Comparison of ENCODE assay signal across 12 mouse cellular contexts in the genomic region with DNA sequence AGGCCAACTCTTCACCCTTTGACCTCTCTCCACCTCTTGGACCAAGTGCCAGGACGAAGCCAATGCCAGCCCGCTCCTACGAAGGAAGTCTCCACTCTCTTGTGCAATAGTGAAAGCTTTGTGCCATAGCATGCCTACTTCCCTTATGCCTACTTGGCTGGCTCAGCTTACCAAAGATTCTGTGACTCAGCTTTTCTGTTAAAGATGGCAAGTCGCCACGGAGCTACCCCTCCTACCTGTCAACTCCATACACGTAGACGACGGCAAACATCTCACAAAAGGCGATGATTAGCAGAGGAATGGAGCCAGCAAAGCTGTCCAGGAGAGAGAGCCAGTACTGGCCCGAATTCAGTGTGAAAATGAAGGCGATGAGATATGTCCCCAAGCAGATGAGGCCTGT. TPM values are rescaled to one million over a fixed set of nuclear protein-coding genes. Genes with fewer than 3 reads are reported as not detected.
DNase-seq lines count a peak whose midpoint lies in the region; ATAC-seq lines count a peak whose summit lies in the region.
"Had no signal": no experiment of that assay in that cellular context is flagged by ENCODE, and none has a peak within 500 bp of the region (broad histone marks: within the 10 kb centered on the region; RNA-seq: fewer than 3 reads in every experiment).

No protein-coding gene starts in this region.

- H3K4me1 ChIP-seq in liver, embryonic 12.5 days, result peaks cover 6% of the 10 kb centered on the region; the same call in 1 of the 2 replicates
- H3K4me1 ChIP-seq in hindbrain, embryonic 10.5 days (replicated peaks), result no peaks in the 10 kb centered on the region
- H3K4me1 ChIP-seq: heart, embryonic 15.5 days; limb, embryonic 10.5 days had no signal

- H3K9ac ChIP-seq in liver, embryonic 12.5 days, result no peak overlapping the region
- H3K9ac ChIP-seq: heart, embryonic 15.5 days had no signal

- no peaks in the 10 kb centered on the region for H3K36me3 ChIP-seq in liver, embryonic 12.5 days
- no peaks in the 10 kb centered on the region for H3K36me3 ChIP-seq in hindbrain, embryonic 10.5 days
- H3K36me3 ChIP-seq: heart, embryonic 15.5 days; limb, embryonic 10.5 days had no signal

- peak; percentile 32 to 60; a peak in 2 of 4 replicates for ATAC-seq in hematopoietic stem cell, adult 5-6 weeks (replicated peaks in 1 of 2; ENCODE audit: insufficient read depth in 1 of 2, low FRiP score in 2 of 2, low TSS enrichment in 1 of 2, low read depth in 1 of 2, poor library complexity in 2 of 2, severe bottlenecking in 2 of 2)
- ATAC-seq in liver, embryonic 12.5 days, result no peak

- no peaks in the 10 kb centered on the region for H3K9me3 ChIP-seq in liver, embryonic 12.5 days (replicated peaks)
- H3K9me3 ChIP-seq in hindbrain, embryonic 10.5 days, result no peaks in the 10 kb centered on the region
- H3K9me3 ChIP-seq: heart, embryonic 15.5 days; limb, embryonic 10.5 days had no signal

- DNase-seq in adrenal gland, postnatal 10 days, result peak; percentile 59
- DNase-seq in adrenal gland, postnatal 4 days (ENCODE audit: low spot score in 2 of 2), result no peak
- DNase-seq in layer of hippocampus, adult 11-12 months (ENCODE audit: low spot score), result peak; percentile 28
- DNase-seq in layer of hippocampus, postnatal 25 days (ENCODE audit: extremely low spot score in 1 of 2, low spot score in 1 of 2), result no peak
- DNase-seq in right cerebral cortex, adult 2 months (ENCODE audit: low spot score in 2 of 2), result peak; percentile 25 to 37
- DNase-seq in hindbrain, embryonic 10.5 days (ENCODE audit: low spot score), result no peak
- DNase-seq: B cell, adult 2 months had no signal

- no peak overlapping the region for H3K4me2 ChIP-seq in liver, embryonic 12.5 days
- H3K4me2 ChIP-seq: heart, embryonic 15.5 days had no signal

- H3K27me3 ChIP-seq in liver, embryonic 12.5 days (replicated peaks), result no peaks in the 10 kb centered on the region
- H3K27me3 ChIP-seq in hindbrain, embryonic 10.5 days (ENCODE audit: insufficient read depth, poor library complexity, severe bottlenecking), result no peaks in the 10 kb centered on the region
- H3K27me3 ChIP-seq: heart, embryonic 15.5 days had no signal

- no peak overlapping the region for H3K27ac ChIP-seq in liver, embryonic 12.5 days
- no peak overlapping the region for H3K27ac ChIP-seq in hindbrain, embryonic 10.5 days
- H3K27ac ChIP-seq: heart, embryonic 15.5 days; limb, embryonic 10.5 days had no signal

- no peak overlapping the region for H3K4me3 ChIP-seq in liver, embryonic 12.5 days
- no peak overlapping the region for H3K4me3 ChIP-seq in hindbrain, embryonic 10.5 days
- H3K4me3 ChIP-seq: heart, embryonic 15.5 days; limb, embryonic 10.5 days had no signal

- WGBS in liver, embryonic 12.5 days (ENCODE audit: insufficient replicate concordance), result 69% methylated on average over 11 of the region's 11 CpGs
- WGBS in hindbrain, embryonic 10.5 days, result 86% methylated on average over 11 of the region's 11 CpGs

RNA-seq across cellular contexts. Expression of gene Slc6a18, which starts 5.9 kb away (rescaled TPM):
- not detected for total RNA-seq in adrenal gland, postnatal 10 days (2021)
- 10 to 100 TPM in 1 of 2 experiments, under 1 TPM in 1; 0.45 to 11.0 TPM for total RNA-seq in adrenal gland, postnatal 4 days (2021)
- not detected for total RNA-seq in layer of hippocampus, postnatal 25 days (2021)
- not detected in 2 replicates for total RNA-seq in hematopoietic stem cell, adult 5-6 weeks (2017)
- not detected in 2 replicates for polyA plus RNA-seq in liver, embryonic 12.5 days (2016; fragmentation: Nextera tagmentation; extraction: Ambion mirVana)
- not detected in 2 replicates for polyA plus RNA-seq in hindbrain, embryonic 10.5 days (2016; fragmentation: Nextera tagmentation; extraction: Ambion mirVana)
- polyA plus RNA-seq: heart, embryonic 15.5 days; limb, embryonic 10.5 days; stomach, embryonic 14.5 days had no signal

RNA-seq across cellular contexts. Expression of gene Slc6a19, which starts 21.0 kb away (rescaled TPM):
- total RNA-seq in adrenal gland, postnatal 10 days (2021), result under 1 TPM; 0.79 to 0.84 TPM
- total RNA-seq in adrenal gland, postnatal 4 days (2021), result 1 to 10 TPM in 1 of 2 experiments, under 1 TPM in 1; 0.37 to 2.9 TPM
- total RNA-seq in layer of hippocampus, postnatal 25 days (2021), result under 1 TPM; 0.09 to 0.37 TPM
- total RNA-seq in hematopoietic stem cell, adult 5-6 weeks (2017), result 0.06 TPM in 1 of 2 replicates, not detected in the other
- 0.45 and 0.47 TPM in 2 replicates for polyA plus RNA-seq in liver, embryonic 12.5 days (2016; fragmentation: Nextera tagmentation; extraction: Ambion mirVana)
- 0.34 TPM in 1 of 2 replicates, not detected in the other for polyA plus RNA-seq in hindbrain, embryonic 10.5 days (2016; fragmentation: Nextera tagmentation; extraction: Ambion mirVana)
- polyA plus RNA-seq: heart, embryonic 15.5 days; limb, embryonic 10.5 days; stomach, embryonic 14.5 days had no signal

RNA-seq across cellular contexts. Expression of gene Slc12a7, which starts 49.2 kb away (rescaled TPM):
- total RNA-seq in adrenal gland, postnatal 10 days (2021), result 10 to 100 TPM; 33.1 to 43.1 TPM
- 10 to 100 TPM; 43.2 to 44.1 TPM for total RNA-seq in adrenal gland, postnatal 4 days (2021)
- total RNA-seq in layer of hippocampus, postnatal 25 days (2021), result 1 to 10 TPM; 4.5 to 5.0 TPM
- 11.8 and 19.2 TPM in 2 replicates for total RNA-seq in hematopoietic stem cell, adult 5-6 weeks (2017)
- polyA plus RNA-seq in liver, embryonic 12.5 days (2016; fragmentation: Nextera tagmentation; extraction: Ambion mirVana), result 10.8 and 11.1 TPM in 2 replicates
- 43.4 and 53.4 TPM in 2 replicates for polyA plus RNA-seq in hindbrain, embryonic 10.5 days (2016; fragmentation: Nextera tagmentation; extraction: Ambion mirVana)

RNA-seq across cellular contexts. Expression of gene Tert, which starts 57.0 kb away (rescaled TPM):
- total RNA-seq in adrenal gland, postnatal 10 days (2021), result 1 to 10 TPM; 3.2 to 7.8 TPM
- 1 to 10 TPM; 9.3 to 9.7 TPM for total RNA-seq in adrenal gland, postnatal 4 days (2021)
- total RNA-seq in layer of hippocampus, postnatal 25 days (2021), result 1 to 10 TPM; 2.6 to 2.9 TPM
- total RNA-seq in hematopoietic stem cell, adult 5-6 weeks (2017), result 3.4 and 3.6 TPM in 2 replicates
- polyA plus RNA-seq in liver, embryonic 12.5 days (2016; fragmentation: Nextera tagmentation; extraction: Ambion mirVana), result 1.3 and 1.4 TPM in 2 replicates
- 5.6 and 7.2 TPM in 2 replicates for polyA plus RNA-seq in hindbrain, embryonic 10.5 days (2016; fragmentation: Nextera tagmentation; extraction: Ambion mirVana)

Comparison
In these comparisons a context has a peak if more than half of its experiments do, and no peak if none do; other contexts are left out.
1. DNase-seq: peak in adrenal gland, postnatal 10 days (single experiment), layer of hippocampus, adult 11-12 months (single experiment) and right cerebral cortex, adult 2 months (2 of 2); none in adrenal gland, postnatal 4 days (0 of 2), layer of hippocampus, postnatal 25 days (0 of 2) and hindbrain, embryonic 10.5 days (single experiment).